Mouse (Mus musculus) urinary bladder, postnatal 14 days (tissue): Measurements from ENCODE around the gene Brca1.
"Not testable (repeated sequence)": the region's sequence is repeated elsewhere in the genome, so short reads cannot be mapped to it uniquely, and the experiment has no call there.

Experiments used
- DNase-seq: peaks from one replicate; pipeline ENCODE4 v3.0.0; 2021; ENCODE audit warnings: low spot score

The Brca1 gene

GRCm38 (mm10) chr11:101449596-101449995 is 102.2 kb downstream of the Brca1 start:
- DNase-seq: not testable (repeated sequence)

DNA sequence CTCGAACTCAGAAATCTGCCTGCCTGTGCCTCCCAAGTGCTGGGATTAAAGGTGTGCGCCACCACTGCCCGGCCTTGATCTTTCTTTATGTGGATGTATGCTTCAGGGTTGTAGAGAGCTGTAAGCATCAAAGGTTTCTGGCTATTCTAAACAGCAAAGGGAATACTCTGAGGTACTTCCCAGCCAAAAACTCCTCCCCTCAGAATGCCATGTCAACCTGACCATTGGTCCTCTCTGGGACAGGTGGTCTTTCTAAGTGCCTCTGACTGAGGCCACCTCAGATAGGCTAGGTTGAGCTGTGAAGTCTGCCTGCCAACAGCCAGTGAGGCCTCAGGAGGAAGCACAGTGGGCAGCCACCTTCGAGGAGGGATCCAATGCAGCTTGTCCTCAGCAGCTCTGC is 102.9 kb downstream of the Brca1 start:
- DNase-seq: no peak

DNA sequence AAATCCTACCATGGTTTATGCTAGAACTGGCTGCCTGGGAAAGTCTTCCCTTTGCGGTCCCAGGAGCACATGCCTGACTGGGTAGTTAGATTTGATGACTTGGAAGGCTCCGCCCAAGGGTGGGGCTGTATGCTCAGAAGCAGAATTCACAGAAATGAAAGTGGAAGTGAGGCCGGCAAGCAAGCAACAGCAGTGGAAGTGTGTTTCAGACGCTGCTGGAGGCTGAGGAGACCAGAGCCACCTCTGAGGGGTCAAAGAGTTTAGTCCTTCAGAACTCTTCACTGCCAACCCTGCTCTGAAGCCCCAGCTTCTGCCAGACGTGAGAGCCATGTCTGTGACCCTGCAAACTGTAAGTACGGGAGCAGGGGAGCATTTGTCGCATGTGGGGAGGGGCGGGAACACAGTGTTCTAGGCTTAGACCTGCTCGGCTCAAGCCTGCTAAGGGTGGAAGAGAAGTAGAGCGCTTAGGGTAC is 103.4 kb downstream of the Brca1 start, which contains the start of gene Ifi35:
Ifi35 (plus strand) TSS at position 134 of the 473 bp plus-strand sequence.
- peak; percentile 84 for DNase-seq

DNA sequence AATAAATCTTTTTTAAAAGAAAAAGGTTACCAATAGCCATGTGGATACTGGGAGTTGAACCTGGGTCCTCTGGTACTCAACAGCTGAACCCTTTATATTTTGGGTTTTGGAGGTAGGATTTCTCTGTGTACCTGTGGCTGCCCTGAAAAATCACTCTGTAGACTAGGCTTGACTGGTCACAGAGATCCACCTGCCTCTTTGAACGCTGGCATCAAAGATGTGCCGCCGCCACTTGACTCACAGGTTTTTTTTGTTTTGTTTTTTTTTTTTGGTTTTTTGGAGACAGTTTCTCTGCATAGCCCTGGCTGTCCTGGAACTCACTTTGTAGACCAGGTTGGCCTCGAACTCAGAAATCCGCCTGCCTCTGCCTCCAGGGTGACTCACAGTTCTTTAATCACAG is 104.0 kb downstream of the Brca1 start:
- no peak for DNase-seq

- DNase-seq: not testable (repeated sequence)
These were observed 104.9 kb downstream of the Brca1 start for GRCm38 (mm10) chr11:101446860-101447259.

- no peak for DNase-seq
These were observed 105.4 kb downstream of the Brca1 start for GRCm38 (mm10) chr11:101446319-101446718.

- DNase-seq: no peak
These were observed 109.0 kb downstream of the Brca1 start for GRCm38 (mm10) chr11:101442760-101443159.

DNA sequence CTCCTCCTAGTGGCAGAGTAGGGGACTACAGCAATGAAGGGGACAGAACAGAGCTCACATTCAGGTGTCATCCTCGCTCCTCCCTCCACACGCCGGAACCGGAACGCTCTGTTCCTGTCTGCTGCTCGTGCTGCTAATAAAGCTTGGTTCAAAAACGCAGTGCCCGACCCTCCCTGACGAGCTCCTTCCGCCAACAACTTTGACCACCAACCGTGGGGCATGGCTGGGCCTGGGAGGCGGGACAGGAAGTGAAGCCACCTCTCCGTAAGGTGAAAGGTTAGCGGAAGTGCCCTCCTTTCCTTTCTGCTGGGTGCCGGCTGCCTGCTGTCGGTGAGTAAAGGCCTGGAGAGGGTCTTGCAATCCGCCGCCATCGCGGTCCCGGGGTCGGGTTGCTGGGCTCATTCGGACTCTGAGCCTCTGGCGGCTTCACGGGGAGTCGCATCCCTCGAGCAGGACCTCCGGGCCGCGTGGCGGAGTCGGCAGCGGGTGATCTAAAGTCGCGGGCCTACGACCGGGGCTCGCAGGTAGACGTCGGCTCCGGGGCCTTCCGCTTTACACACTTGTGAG is 109.5 kb downstream of the Brca1 start, which contains the start of gene Rpl27:
Rpl27 (plus strand) TSS at position 172 of the 567 bp plus-strand sequence.
- peak; percentile 97 for DNase-seq

DNA sequence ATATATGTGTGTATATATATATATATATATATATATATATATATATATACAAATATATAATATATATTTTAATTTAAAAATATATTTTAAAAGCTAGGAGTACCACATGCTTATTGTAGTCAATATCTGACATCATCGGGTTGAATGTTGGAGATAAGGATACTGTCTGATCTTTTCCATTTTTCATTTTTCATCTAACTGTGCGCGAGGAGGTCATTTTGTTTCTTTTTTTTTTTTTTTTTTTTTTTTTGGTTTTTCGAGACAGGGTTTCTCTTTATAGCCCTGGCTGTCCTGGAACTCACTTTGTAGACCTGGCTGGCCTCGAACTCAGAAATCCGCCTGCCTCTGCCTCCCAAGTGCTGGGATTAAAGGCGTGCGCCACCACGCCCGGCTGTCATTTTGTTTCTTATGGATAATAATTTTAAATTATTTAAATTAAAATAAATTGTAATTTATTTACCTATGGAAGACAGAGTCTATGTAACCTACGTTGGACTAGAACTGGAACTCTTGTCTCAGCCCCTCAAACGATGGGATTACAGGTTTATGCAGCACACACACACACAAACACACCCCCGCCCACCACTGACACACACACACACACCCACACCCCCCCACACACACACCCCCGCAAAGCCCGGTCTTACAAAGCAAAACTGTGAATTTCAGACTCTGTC is 110.2 kb downstream of the Brca1 start:
- DNase-seq: not testable (repeated sequence)
